Mouse (Mus musculus): ENCODE data around the gene Ceacam19.

GRCm38 (mm10) chr7:19843561-19843960 lies 44.2 kb downstream of the Ceacam19 start:
- peak; percentile 96 for TF ChIP-seq CTCF (IDR thresholded peaks at IDR 0.05; ENCODE audit: low read depth)
- TF ChIP-seq EP300 (optimal IDR thresholded peaks at IDR 0.05) = no peak

All from stomach, postnatal 0 days (tissue).